Mouse (Mus musculus): ENCODE measurements around the gene Snx3. TPM values are rescaled to one million over a fixed set of nuclear protein-coding genes. Genes with fewer than 3 reads are reported as not detected.

Snx3 gene
- total RNA-seq (2014; fragmentation: Nextera tagmentation): 214 and 219 TPM in 2 replicates
- total RNA-seq (2017): 91.6 and 94.3 TPM in 2 replicates

GRCm38 (mm10) chr10:42501775-42502348, at the start of gene Snx3:
Snx3 (plus strand) TSS chr10:42502030.
- peak; percentile 94 for ATAC-seq (replicated peaks; ENCODE audit: poor library complexity, severe bottlenecking)

GRCm38 (mm10) chr10:42454266-42454665, 47.6 kb upstream of the Snx3 start:
- no peak for ATAC-seq (replicated peaks; ENCODE audit: poor library complexity, severe bottlenecking)

- ATAC-seq (replicated peaks; ENCODE audit: poor library complexity, severe bottlenecking): no peak
Observed at GRCm38 (mm10) chr10:42454690-42455089, 47.1 kb upstream of the Snx3 start.

- no peak for ATAC-seq (replicated peaks; ENCODE audit: poor library complexity, severe bottlenecking)
Observed at GRCm38 (mm10) chr10:42455981-42456380, 45.8 kb upstream of the Snx3 start.

GRCm38 (mm10) chr10:42457557-42458191, 44.2 kb upstream of the Snx3 start:
- ATAC-seq (replicated peaks; ENCODE audit: poor library complexity, severe bottlenecking): no peak

GRCm38 (mm10) chr10:42464224-42464623, 37.6 kb upstream of the Snx3 start:
- no peak for ATAC-seq (replicated peaks; ENCODE audit: poor library complexity, severe bottlenecking)

- ATAC-seq (replicated peaks; ENCODE audit: poor library complexity, severe bottlenecking): no peak
Observed at GRCm38 (mm10) chr10:42464805-42465204, 37.0 kb upstream of the Snx3 start.

GRCm38 (mm10) chr10:42474946-42475514, 26.8 kb upstream of the Snx3 start:
- ATAC-seq (replicated peaks; ENCODE audit: poor library complexity, severe bottlenecking): no peak

GRCm38 (mm10) chr10:42476774-42477475, 24.9 kb upstream of the Snx3 start:
- no peak for ATAC-seq (replicated peaks; ENCODE audit: poor library complexity, severe bottlenecking)

GRCm38 (mm10) chr10:42477550-42478340, 24.1 kb upstream of the Snx3 start:
- ATAC-seq (replicated peaks; ENCODE audit: poor library complexity, severe bottlenecking): 0 out of 2 replicates have a peak, but pooled peaks have one; percentile 2

- ATAC-seq (replicated peaks; ENCODE audit: poor library complexity, severe bottlenecking): peak; percentile 98
Observed at GRCm38 (mm10) chr10:42478341-42478720, 23.5 kb upstream of the Snx3 start, which contains the start of gene Afg1l. Afg1l (minus strand) TSS chr10:42478565.

- ATAC-seq (replicated peaks; ENCODE audit: poor library complexity, severe bottlenecking): no peak
Observed at GRCm38 (mm10) chr10:42480719-42481118, 21.1 kb upstream of the Snx3 start.

- ATAC-seq (replicated peaks; ENCODE audit: poor library complexity, severe bottlenecking): no peak
Observed at GRCm38 (mm10) chr10:42488606-42489296, 13.1 kb upstream of the Snx3 start.

- no peak for ATAC-seq (replicated peaks; ENCODE audit: poor library complexity, severe bottlenecking)
Observed at GRCm38 (mm10) chr10:42491158-42491557, 10.7 kb upstream of the Snx3 start.

GRCm38 (mm10) chr10:42492027-42492771, 9.6 kb upstream of the Snx3 start:
- no peak for ATAC-seq (replicated peaks; ENCODE audit: poor library complexity, severe bottlenecking)

GRCm38 (mm10) chr10:42493000-42493399, 8.8 kb upstream of the Snx3 start:
- no peak for ATAC-seq (replicated peaks; ENCODE audit: poor library complexity, severe bottlenecking)

GRCm38 (mm10) chr10:42500611-42501010, 1.2 kb upstream of the Snx3 start:
- no peak for ATAC-seq (replicated peaks; ENCODE audit: poor library complexity, severe bottlenecking)

GRCm38 (mm10) chr10:42501161-42501560, 669 bp upstream of the Snx3 start:
- ATAC-seq (replicated peaks; ENCODE audit: poor library complexity, severe bottlenecking): no peak
